Mouse (Mus musculus) small intestine, adult 2 months (tissue): ENCODE data around the gene Lrrc9.

Source experiments
- CTCF ChIP-seq: fragments of 200-500 bp; IDR thresholded peaks from 2 replicates; pipeline ENCODE4 v1.5.1; 2012; ENCODE audit warnings: low read depth, mild to moderate bottlenecking, control low read depth, inconsistent platforms, low read length, moderate library complexity, mixed read lengths; ENCODE audit not compliant: insufficient replicate concordance, insufficient read length; ENCODE audit errors: extremely low read depth
- POLR2A ChIP-seq: fragments of 200-500 bp; IDR thresholded peaks from 2 replicates; pipeline ENCODE4 v1.6.1; 2012; ENCODE audit warnings: low read depth, mild to moderate bottlenecking, control low read depth, inconsistent platforms, low read length, moderate library complexity

GRCm38 (mm10) chr12:72519352-72519751 lies 77.7 kb downstream of the Lrrc9 start:
- TF ChIP-seq CTCF (no peak), POLR2A (no peak)
